Mouse (Mus musculus) midbrain, embryonic 13.5 days (tissue): ENCODE measurements around the gene Mri1. TPM values are rescaled to one million over a fixed set of nuclear protein-coding genes. Genes with fewer than 3 reads are reported as not detected.
A peak's percentile ranks its signal among the peaks of the same experiment; 100 is the strongest.

ENCODE experiments used
- ATAC-seq: fragments of 200-750 bp; cut with Nextera tagmentation; 2 replicates; pipeline ENCODE4 v1.8.0; 2017; ENCODE audit warnings: mild to moderate bottlenecking, moderate TSS enrichment, moderate library complexity
- H3K27ac ChIP-seq: fragments of 300-500 bp; sonication (generic); 2 replicates; pipeline ENCODE4 v1.5.1; 2015; ENCODE audit warnings: inconsistent platforms, mild to moderate bottlenecking, moderate library complexity
- H3K27me3 ChIP-seq: fragments of 300-500 bp; sonication (generic); 2 replicates; pipeline ENCODE4 v1.6.1; 2015; ENCODE audit warnings: mild to moderate bottlenecking, inconsistent platforms
- H3K36me3 ChIP-seq: fragments of 300-500 bp; sonication (generic); 2 replicates; pipeline ENCODE4 v1.6.1; 2015; ENCODE audit warnings: mild to moderate bottlenecking, inconsistent platforms
- H3K4me1 ChIP-seq: fragments of 300-500 bp; sonication (generic); replicated peaks from 2 replicates; pipeline ENCODE4 v1.6.1; 2015; ENCODE audit warnings: inconsistent platforms
- H3K4me2 ChIP-seq: fragments of 300-500 bp; sonication (generic); replicated peaks from 2 replicates; pipeline ENCODE4 v1.6.1; 2015; ENCODE audit warnings: moderate library complexity, mild to moderate bottlenecking, inconsistent platforms
- H3K4me3 ChIP-seq: fragments of 300-500 bp; sonication (generic); replicated peaks from 2 replicates; pipeline ENCODE4 v1.5.1; 2015; ENCODE audit warnings: mild to moderate bottlenecking, inconsistent platforms
- H3K9ac ChIP-seq: fragments of 300-500 bp; sonication (generic); replicated peaks from 2 replicates; pipeline ENCODE4 v1.6.1; 2015; ENCODE audit warnings: mild to moderate bottlenecking, inconsistent platforms
- H3K9me3 ChIP-seq: fragments of 300-500 bp; sonication (generic); 2 replicates; pipeline ENCODE4 v1.6.1; 2016; ENCODE audit warnings: mild to moderate bottlenecking, inconsistent platforms
- WGBS: fragments of 180-500 bp; shearing (Covaris S2); methylation state at CpG from one replicate; pipeline ENCODE4 v1.1.7; 2015; 5-methylcytosine and 5-hydroxymethylcytosine counted together
- polyA plus RNA-seq: library from polyadenylated mRNA; unstranded; fragments of >200 nt; fragmentation: Nextera tagmentation; extraction: Ambion mirVana; gene quantifications from 2 replicates; pipeline ENCODE4 v1.2.1, GENCODE M21; 2015

Gene Mri1
- polyA plus RNA-seq, 1 experiment from 2014 or later: 57.5 TPM

- Histone ChIP-seq H3K4me3 (peak within 1 kb of the TSS; percentile 64), H3K4me1 (peaks cover 10% of the 10 kb centered on the region), H3K9me3 (no peaks in the 10 kb centered on the region), H3K27ac (peak within 1 kb of the TSS; percentile 72), H3K4me2 (peak within 1 kb of the TSS; percentile 91), H3K36me3 (peaks cover 22% of the 10 kb centered on the region), H3K9ac (peak within 1 kb of the TSS; percentile 78), H3K27me3 (no peaks in the 10 kb centered on the region)
- ATAC-seq: peak; percentile 99
- under 1% methylated on average over 44 of the region's 44 CpGs for WGBS
These were observed 13.0 kb upstream of the Mri1 start, which contains the start of gene Ccdc130 for GRCm38 (mm10) chr8:84269950-84270773. Gene Ccdc130, minus strand, starts transcription at chr8:84270380.

GRCm38 (mm10) chr8:84261098-84261497 lies 4.0 kb upstream of the Mri1 start:
- peaks cover 81% of the 10 kb centered on the region for H3K36me3 ChIP-seq
- H3K27me3 ChIP-seq: no peaks in the 10 kb centered on the region
- 94% methylated on average over 4 of the region's 4 CpGs for WGBS
- H3K27ac ChIP-seq: no peak overlapping the region
- H3K4me1 ChIP-seq: peaks cover 16% of the 10 kb centered on the region
- no peaks in the 10 kb centered on the region for H3K9me3 ChIP-seq
- no peak overlapping the region for H3K9ac ChIP-seq
- H3K4me2 ChIP-seq: no peak overlapping the region
- no peak overlapping the region for H3K4me3 ChIP-seq
- ATAC-seq: no peak

GRCm38 (mm10) chr8:84256458-84256821 lies 686 bp downstream of the Mri1 start:
- Histone ChIP-seq H3K9me3 (no peaks in the 10 kb centered on the region), H3K36me3 (peaks cover 70% of the 10 kb centered on the region), H3K9ac (peak overlapping the region; percentile 91), H3K4me2 (peak overlapping the region; percentile 93), H3K27me3 (no peaks in the 10 kb centered on the region), H3K4me1 (peaks cover 21% of the 10 kb centered on the region), H3K27ac (peak overlapping the region; percentile 91), H3K4me3 (peak overlapping the region; percentile 82)
- 14% methylated on average over 6 of the region's 6 CpGs for WGBS
- peak; percentile 41 for ATAC-seq

- peak overlapping the region; percentile 82 for H3K4me3 ChIP-seq
- peaks cover 21% of the 10 kb centered on the region for H3K4me1 ChIP-seq
- H3K9me3 ChIP-seq: no peaks in the 10 kb centered on the region
- no peaks in the 10 kb centered on the region for H3K27me3 ChIP-seq
- 91% methylated on average over 3 of the region's 3 CpGs for WGBS
- peak overlapping the region; percentile 91 for H3K9ac ChIP-seq
- no peak for ATAC-seq
- H3K36me3 ChIP-seq: peaks cover 70% of the 10 kb centered on the region
- no peak overlapping the region; the same call in 1 of the 2 replicates for H3K27ac ChIP-seq
- H3K4me2 ChIP-seq: peak overlapping the region; percentile 93
These were observed 1.3 kb downstream of the Mri1 start for GRCm38 (mm10) chr8:84255858-84256257.

GRCm38 (mm10) chr8:84249257-84250170 lies 7.6 kb downstream of the Mri1 start, which contains the start of gene D8Ertd738e:
Gene D8Ertd738e, minus strand, starts transcription at chr8:84249719.
- ATAC-seq: peak; percentile 95
- peaks cover 17% of the 10 kb centered on the region for H3K4me1 ChIP-seq
- H3K27me3 ChIP-seq: no peaks in the 10 kb centered on the region
- peak within 1 kb of the TSS; percentile 91 for H3K4me3 ChIP-seq
- peak within 1 kb of the TSS; percentile 76 for H3K27ac ChIP-seq
- peak within 1 kb of the TSS; percentile 88 for H3K9ac ChIP-seq
- H3K9me3 ChIP-seq: no peaks in the 10 kb centered on the region
- H3K36me3 ChIP-seq: peaks cover 74% of the 10 kb centered on the region
- WGBS: 4% methylated on average over 52 of the region's 52 CpGs
- H3K4me2 ChIP-seq: peak within 1 kb of the TSS; percentile 92

- no peak overlapping the region for H3K27ac ChIP-seq
- no peaks in the 10 kb centered on the region for H3K9me3 ChIP-seq
- no peak overlapping the region for H3K4me3 ChIP-seq
- no peak for ATAC-seq
- H3K4me2 ChIP-seq: no peak overlapping the region
- 84% methylated on average over 2 of the region's 2 CpGs for WGBS
- peaks cover 8% of the 10 kb centered on the region for H3K4me1 ChIP-seq
- H3K9ac ChIP-seq: no peak overlapping the region; the same call in 1 of the 2 replicates
- peaks cover 40% of the 10 kb centered on the region for H3K36me3 ChIP-seq
- H3K27me3 ChIP-seq: no peaks in the 10 kb centered on the region
These were observed 15.3 kb downstream of the Mri1 start for GRCm38 (mm10) chr8:84241821-84242220.

- Histone ChIP-seq H3K36me3 (peaks cover 34% of the 10 kb centered on the region), H3K9ac (no peak overlapping the region), H3K4me1 (peaks cover 9% of the 10 kb centered on the region), H3K27ac (no peak overlapping the region), H3K4me3 (no peak overlapping the region), H3K4me2 (no peak overlapping the region), H3K27me3 (no peaks in the 10 kb centered on the region), H3K9me3 (no peaks in the 10 kb centered on the region)
- WGBS: 68% methylated on average over 6 of the region's 6 CpGs
- ATAC-seq: no peak
These were observed 16.0 kb downstream of the Mri1 start for GRCm38 (mm10) chr8:84241167-84241566.

GRCm38 (mm10) chr8:84237542-84238229 lies 19.4 kb downstream of the Mri1 start:
- H3K9ac ChIP-seq: peak overlapping the region; percentile 71
- peak overlapping the region; percentile 72 for H3K4me2 ChIP-seq
- peak overlapping the region; percentile 81 for H3K4me3 ChIP-seq
- no peaks in the 10 kb centered on the region for H3K9me3 ChIP-seq
- WGBS: 18% methylated on average over 19 of the region's 19 CpGs
- H3K36me3 ChIP-seq: peaks cover 25% of the 10 kb centered on the region
- H3K4me1 ChIP-seq: peaks cover 42% of the 10 kb centered on the region
- peak; percentile 3 for ATAC-seq
- H3K27me3 ChIP-seq: no peaks in the 10 kb centered on the region
- peak overlapping the region; percentile 91 for H3K27ac ChIP-seq

- peak within 1 kb of the TSS; percentile 91 for H3K27ac ChIP-seq
- under 1% methylated on average over 35 of the region's 35 CpGs for WGBS
- H3K4me1 ChIP-seq: peaks cover 47% of the 10 kb centered on the region
- H3K36me3 ChIP-seq: peaks cover 29% of the 10 kb centered on the region
- H3K4me3 ChIP-seq: peak within 1 kb of the TSS; percentile 81
- H3K9ac ChIP-seq: peak within 1 kb of the TSS; percentile 99
- H3K9me3 ChIP-seq: no peaks in the 10 kb centered on the region
- ATAC-seq: peak; percentile 99
- peak within 1 kb of the TSS; percentile 93 for H3K4me2 ChIP-seq
- no peaks in the 10 kb centered on the region for H3K27me3 ChIP-seq
These were observed 20.1 kb downstream of the Mri1 start, which contains the start of gene Zswim4 for GRCm38 (mm10) chr8:84236998-84237473. Gene Zswim4, minus strand, starts transcription at chr8:84237055.

- peak; percentile 51 for ATAC-seq
- peak overlapping the region; percentile 81 for H3K4me3 ChIP-seq
- WGBS: under 1% methylated on average over 30 of the region's 30 CpGs
These were observed 20.6 kb downstream of the Mri1 start for GRCm38 (mm10) chr8:84236410-84236997.

More at GRCm38 (mm10) chr8:84236410-84236997, 20.6 kb downstream of the Mri1 start:
- H3K27ac ChIP-seq: peak overlapping the region; percentile 74
- H3K4me2 ChIP-seq: peak overlapping the region; percentile 93
- no peaks in the 10 kb centered on the region for H3K9me3 ChIP-seq
- peaks cover 35% of the 10 kb centered on the region for H3K36me3 ChIP-seq
- peak overlapping the region; percentile 99 for H3K9ac ChIP-seq
- no peaks in the 10 kb centered on the region for H3K27me3 ChIP-seq
- peaks cover 47% of the 10 kb centered on the region for H3K4me1 ChIP-seq
